Mouse (Mus musculus) heart, postnatal 0 days (tissue): ENCODE data around the gene E130218I03Rik.

Experiments
- CTCF ChIP-seq: IDR thresholded peaks from 2 replicates; pipeline ENCODE4 v1.5.1; 2016; ENCODE audit warnings: antibody characterized with exemption, control low read depth, low read depth
- EP300 ChIP-seq: IDR thresholded peaks from 2 replicates; pipeline ENCODE4 v1.6.1; 2016; ENCODE audit warnings: antibody characterized with exemption, low read depth

- TF ChIP-seq CTCF (no peak), EP300 (no peak)
These were observed 13.9 kb downstream of the E130218I03Rik start for GRCm38 (mm10) chr4:134257198-134258009.
